Mouse (Mus musculus) left cerebral cortex, postnatal 36 days (tissue): ENCODE results near the gene 1600014C10Rik. TPM values are rescaled to one million over a fixed set of nuclear protein-coding genes. Genes with fewer than 3 reads are reported as not detected.

Experiments used
- DNase-seq, 2 experiments: peaks; one replicate each; pipeline ENCODE4 v3.0.0; 2021 to 2022; ENCODE audit warnings: low spot score in 2 of 2, mixed read lengths in 1 of 2
- intact Hi-C: fragments of 180-260 bp; cut with DNase I; formaldehyde crosslinking; loops from one replicate; pipeline ENCODE4 v1.15.1; 2025
- total RNA-seq, 2 experiments: library from RNA; stranded (reverse); gene quantifications; 2 replicates each; pipeline ENCODE4 v1.2.3; 2021

Gene 1600014C10Rik
- total RNA-seq, 2 experiments from 2014 or later, result 23.8 to 24.5 TPM

GRCm38 (mm10) chr7:38242417-38242816, 59.4 kb downstream of the 1600014C10Rik start:
- no peak for DNase-seq
- intact Hi-C loops, result no loop called here

Other genes with a start within 250 kb of the 1600014C10Rik start
- gene Uri1, start 159.7 kb upstream of the 1600014C10Rik start, total RNA-seq, result 10 to 100 TPM; 47.7 to 51.9 TPM
- 10 to 100 TPM; 17.8 to 19.8 TPM for gene Ccne1, start 75.7 kb upstream of the 1600014C10Rik start, total RNA-seq
- 1 to 10 TPM; 1.7 to 2.1 TPM for gene Plekhf1, start 44.8 kb downstream of the 1600014C10Rik start, total RNA-seq
- gene Pop4, start 88.2 kb downstream of the 1600014C10Rik start, total RNA-seq, result 10 to 100 TPM; 24.1 to 26.0 TPM